Mouse (Mus musculus) urinary bladder, postnatal 36 days (tissue): ENCODE results near the gene Col25a1.

Experiments used
- DNase-seq, 2 experiments: peaks; one replicate each; pipeline ENCODE4 v3.0.0; 2022; ENCODE audit warnings: low spot score in 2 of 2, mixed read lengths in 1 of 2

Col25a1 gene

DNA sequence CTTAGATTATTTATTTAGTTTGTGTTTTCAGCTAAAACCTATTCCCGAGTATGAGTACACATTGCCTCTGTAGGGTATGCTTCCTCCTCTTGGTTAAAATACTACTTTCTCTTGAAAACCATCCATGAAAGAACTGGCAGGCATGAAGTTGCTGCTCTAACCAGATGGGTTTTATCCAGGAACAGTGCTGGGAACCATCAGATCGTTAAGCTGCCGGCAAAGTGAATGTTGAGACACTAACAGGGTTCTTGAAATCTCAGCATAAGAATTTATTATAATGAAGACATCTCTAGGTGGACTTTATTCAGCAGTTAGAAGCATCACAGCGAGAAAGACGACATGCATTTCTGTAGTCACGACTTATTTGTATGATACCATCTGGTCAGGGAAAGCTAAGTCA, 181.9 kb downstream of the Col25a1 start:
- no peak for DNase-seq

DNA sequence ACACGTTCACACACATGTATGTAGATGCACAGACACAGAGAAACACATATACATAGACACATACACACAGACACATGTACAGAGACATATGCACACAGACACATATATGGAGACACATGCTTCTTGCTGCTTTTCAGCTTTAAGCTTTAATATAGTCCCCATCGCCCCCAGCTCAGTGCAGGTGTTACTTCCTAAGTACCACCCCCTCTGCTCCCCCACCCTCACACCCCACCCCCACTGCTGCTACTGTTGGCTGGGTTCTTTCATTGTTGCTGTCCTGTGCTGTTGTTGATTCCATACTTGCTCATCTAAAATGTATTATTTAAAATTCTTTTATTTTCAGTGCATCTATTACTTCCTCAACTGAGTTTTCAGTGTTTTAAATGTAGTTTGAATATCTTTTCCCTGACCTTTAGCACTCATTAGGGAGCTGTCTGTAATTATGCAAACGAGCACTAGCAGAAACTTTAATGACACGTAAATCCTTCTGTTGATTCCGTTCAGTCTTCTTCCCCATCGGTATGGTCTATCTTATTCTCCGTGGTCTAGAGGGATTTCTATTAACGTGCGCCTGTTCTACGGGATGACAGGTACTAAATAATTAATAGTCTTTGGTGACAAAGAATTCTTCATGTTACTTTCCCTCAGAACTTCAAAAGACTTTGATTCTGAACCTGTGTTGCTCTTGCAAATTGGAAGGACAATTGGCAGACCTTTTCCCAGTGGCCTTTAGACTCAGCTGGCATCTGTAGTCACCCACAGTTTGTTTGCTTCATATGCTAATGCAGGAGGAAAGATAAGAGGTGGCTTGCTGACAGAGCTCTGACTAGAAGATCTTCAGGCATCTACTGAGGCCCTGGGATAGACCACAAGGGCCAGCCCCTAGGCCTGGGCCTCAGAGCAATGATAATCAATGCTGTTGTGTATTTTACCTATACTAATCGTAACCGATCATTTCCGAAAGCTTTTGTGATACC, 196.0 kb downstream of the Col25a1 start:
- DNase-seq = no peak

DNA sequence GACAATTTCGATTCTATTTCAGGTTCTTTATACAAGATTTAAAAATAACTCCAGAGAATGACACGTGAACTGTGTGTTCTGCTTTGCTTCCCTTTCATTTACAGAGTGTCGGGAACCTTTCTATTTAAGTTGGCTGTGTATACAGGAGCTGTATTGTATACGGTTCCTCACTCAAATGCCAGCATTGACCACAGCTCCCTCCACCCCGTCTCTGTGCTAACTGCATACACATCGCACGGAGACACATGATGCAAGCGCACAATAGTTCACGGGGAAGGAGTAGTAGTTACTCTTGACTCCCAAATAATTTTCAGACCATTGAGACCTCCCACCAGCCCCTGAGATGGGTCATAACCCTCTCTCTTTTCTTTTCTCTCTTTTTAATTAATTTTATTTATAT, 197.6 kb downstream of the Col25a1 start:
- DNase-seq = no peak

DNA sequence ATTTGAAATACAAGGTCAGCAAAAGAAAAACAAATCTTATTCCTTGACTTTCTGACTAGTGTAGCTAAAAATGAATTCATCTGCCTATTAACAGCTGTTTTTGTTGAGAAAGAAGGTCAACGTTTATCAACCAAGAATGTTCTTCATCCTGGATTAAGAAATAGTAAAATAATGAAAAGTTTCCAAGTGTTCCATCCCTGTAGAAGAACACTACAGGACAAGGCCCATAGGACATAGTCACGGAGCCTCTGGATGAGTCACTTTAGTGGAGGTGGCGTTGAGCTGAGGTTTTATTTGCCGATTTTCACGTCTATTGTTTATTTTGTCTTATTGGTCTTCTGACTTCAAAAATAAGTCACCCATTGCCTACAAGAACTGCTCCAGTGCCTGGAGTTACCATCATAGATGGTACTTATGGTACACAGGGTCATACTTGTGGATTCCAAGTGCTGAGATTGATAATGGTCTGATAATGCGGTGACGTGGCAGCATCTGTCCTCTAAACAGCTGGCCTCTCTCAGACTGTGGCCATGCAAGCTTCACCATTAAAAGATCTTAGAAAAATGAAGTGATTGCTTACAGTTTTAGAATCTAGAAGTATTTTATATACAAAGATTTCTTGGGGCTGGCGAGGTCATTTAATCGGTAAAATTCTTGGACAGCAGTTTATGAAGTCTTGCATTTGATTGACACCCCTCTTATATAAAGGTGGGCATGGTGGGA, 198.7 kb downstream of the Col25a1 start:
- DNase-seq = no peak

DNA sequence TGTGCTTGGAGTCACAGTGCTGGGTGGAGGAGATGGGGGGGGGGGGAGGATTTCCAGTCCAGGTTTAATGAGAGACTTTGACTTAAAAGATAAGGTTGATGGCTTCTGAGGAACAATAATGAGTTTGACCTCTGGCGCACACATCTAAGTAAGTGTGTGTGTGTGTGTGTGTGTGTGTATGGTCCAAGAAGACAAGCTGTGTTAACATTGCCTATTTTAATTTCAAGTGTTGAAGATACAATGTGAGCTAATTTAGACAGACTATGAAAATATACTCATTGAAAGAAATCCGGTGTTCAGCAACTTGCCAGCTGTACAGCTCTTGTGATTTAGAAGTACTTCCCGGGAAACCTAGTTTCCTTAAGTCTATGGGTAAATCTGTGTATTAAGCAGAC, 199.3 kb downstream of the Col25a1 start:
- DNase-seq = no peak

DNA sequence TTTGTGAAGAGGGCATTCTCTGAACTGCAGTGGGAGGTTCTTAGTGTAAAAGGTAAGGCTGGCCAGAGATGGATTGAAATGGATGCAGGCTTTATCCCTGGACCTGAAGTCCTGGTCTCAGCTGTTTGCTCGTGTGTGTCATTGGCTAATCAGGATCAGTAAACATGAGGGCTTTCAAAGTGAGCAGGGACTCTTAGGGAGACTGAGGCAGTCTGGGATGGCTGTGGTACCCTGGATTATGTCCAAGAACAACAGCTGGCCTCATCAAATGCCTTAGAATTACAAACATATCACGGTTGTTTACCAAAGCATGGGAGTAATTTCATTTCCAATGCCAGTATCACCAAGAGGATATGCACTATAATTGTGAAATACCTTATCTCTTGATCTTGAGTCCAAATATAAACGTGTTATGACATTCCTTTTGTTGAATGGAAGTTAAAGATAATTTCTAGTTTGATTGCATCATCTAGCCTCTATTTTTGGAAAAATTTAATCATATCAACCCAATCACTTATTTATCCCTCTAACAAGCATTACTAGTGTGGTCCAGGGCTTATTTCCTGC, 201.1 kb downstream of the Col25a1 start:
- DNase-seq = no peak

DNA sequence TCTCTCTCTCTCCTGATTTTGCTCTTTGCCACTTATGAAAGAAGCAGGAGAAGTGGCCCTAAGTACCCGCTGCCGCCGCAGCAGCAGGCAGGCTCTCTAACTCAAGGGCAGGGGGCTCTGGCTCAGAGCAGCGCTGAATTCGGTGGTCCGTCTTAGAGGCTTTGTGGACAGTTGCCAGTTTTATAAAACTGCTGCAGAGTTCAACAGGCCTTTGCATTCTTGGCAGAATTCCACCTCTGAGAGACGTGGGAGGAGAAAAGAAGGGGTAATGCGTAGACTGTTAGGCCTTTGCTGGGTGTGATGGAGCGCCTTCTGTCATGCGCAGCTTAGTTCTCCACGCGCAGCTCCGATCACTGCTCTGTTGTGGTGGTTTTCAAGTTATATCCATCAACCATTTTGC, 206.6 kb downstream of the Col25a1 start:
- peak in 1 of 2 experiments; percentile 7 for DNase-seq

DNA sequence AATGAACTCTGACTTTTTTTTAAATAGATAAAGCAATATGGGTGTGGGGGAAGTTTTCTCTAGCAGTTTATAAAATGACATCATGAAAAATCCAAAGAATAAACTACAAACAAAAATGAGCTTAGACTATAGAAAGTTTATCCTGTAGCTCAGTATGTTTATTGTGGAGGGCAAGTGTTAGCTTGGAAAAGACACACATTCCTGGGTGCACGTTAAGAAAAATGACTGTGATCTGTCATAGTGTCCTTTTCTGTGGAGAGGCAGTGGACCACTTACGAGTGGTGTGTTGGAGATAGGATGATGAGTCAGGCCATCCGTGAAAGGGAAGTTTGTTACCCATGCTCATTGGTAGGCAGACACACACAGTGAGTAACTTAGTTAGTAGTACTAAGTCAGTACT, 207.1 kb downstream of the Col25a1 start:
- DNase-seq = no peak

DNA sequence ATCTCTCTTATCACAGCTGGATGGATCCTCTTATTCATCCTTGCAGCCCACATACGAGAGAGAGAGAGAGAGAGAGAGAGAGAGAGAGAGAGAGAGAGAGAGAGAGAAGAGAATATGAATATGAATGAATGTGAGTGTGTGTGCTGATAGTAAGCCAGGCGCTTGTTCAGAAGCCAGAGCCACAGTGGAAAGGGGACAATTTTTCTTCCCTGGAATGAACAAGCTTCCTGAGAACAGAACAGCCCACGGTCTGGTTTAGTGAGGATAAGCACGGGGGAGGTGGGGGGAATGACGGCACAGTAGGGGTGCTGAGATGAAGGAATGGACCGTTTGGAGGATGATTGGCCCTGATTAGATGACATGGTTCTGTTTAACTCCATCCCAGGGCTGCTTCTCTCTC, 218.9 kb downstream of the Col25a1 start:
- no peak for DNase-seq

DNA sequence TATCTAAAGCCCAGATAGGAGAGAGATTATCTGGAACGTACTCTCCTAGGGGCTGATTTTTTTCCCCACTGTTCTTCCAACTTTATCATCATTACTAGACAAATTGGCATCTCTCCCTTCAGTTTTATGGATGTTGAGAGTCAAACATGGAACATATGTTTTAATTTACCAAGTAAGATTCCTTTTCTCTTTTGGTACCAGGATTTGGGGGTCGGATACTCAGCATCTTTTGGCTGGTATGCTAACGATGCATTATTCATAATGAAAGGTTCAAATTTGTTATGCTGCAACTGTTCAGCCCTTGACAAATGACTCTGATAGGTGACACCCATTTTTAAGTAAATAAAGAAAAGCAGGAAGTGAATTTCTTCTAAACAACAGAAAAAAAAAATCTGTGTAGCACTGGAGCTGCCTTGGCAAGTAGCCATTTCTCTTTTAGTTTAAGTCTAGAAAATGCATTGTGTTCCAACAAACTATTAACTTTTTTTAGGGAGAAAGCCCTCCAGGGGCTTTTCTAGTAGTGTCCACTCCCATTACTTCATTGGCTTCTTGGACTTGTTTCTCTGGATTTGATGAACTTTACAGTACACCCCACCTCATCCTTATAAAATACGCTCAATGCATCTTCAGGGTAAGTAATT, 223.2 kb downstream of the Col25a1 start:
- DNase-seq = no peak

DNA sequence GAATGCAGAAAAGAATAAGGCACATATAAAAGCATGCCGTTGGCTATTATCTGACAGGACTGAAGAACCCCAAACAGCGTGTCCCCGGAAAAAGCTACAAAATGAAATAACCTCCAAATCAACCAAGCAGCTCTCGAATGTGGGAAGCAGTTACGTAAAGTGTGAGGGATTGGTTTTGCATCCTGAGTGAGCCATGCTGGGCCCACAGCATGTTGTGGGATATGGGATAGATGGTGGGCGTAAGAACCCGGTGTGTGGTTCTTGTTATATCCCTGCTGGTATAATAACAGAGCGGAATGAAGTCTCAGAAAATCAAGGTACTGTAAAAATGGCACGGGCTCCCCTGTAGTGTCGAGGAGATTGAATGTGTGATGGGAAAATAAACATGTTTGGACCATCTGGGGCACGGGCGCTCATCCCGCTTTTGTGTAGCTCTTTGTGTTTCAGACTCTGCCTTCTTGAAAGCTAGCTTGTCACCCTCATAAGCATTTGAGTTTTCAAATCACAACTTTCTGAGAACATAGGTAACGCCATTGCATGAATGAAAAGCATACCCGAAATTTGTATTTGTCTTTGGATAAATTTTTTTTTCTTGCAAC, 225.4 kb downstream of the Col25a1 start:
- no peak for DNase-seq

DNA sequence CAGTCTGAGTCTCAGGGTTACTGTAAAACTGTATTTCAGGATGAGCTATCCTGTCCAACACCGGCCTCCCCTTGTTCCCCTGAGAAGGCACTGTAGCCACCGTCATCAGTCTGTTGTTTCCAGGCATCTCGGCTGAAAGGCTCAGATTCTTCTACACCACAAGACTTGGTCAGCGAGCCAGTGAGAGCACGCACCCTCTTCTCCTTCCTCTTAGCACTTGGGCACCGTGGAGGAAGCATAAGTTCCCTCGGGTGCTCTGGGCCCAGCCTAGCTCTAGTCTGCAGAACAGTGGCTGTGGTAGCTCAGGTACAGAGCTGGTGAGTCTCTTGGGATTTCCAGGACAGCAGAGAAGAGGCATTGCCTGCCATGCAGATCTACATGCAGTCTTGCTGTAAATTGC, 229.5 kb downstream of the Col25a1 start:
- DNase-seq = no peak

DNA sequence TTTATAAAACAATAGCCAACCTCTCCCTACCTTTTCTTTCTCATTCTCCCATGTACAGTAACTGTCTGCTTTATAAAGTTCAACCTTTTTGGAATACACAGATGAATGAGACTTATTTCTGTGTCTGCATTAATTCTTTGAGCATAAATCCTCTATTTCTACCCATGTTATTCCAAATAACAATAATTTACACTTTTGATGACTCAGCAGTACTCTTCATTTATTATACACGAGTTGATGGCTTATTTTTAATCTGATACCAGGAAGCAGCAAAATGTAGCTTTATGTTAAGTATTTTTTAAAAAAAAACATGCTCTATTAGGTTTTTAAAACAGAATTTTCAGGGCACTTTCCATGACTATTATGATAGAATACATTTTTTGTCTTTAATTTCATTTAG, 230.6 kb downstream of the Col25a1 start:
- no peak for DNase-seq

DNA sequence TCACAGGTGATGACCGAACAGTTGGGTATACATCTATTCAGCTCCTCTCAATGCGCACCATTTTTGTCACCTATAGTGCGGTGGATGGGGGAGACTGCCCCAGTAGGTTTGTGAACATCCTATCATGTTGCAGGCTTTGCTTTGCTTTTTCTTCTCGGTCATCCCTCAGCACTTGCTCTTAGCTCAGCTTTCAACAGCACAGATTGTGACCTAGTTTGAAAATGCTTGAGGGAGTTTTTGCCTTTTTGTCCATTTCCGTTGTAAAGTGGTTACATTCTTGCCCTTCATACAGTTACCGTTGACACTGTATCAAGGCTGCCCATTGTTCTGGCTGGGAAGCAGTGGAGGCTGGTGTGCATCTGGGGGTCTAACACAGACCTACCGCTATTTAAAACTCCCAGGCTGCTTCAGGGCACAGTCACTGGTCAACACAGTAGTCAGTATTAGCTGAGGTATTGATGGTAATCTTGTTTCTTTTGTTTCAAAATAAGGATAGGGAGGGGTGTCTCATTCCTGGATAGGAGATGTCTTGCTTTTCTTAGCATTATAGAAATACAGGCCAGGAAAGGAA, 231.6 kb downstream of the Col25a1 start:
- DNase-seq = no peak

DNA sequence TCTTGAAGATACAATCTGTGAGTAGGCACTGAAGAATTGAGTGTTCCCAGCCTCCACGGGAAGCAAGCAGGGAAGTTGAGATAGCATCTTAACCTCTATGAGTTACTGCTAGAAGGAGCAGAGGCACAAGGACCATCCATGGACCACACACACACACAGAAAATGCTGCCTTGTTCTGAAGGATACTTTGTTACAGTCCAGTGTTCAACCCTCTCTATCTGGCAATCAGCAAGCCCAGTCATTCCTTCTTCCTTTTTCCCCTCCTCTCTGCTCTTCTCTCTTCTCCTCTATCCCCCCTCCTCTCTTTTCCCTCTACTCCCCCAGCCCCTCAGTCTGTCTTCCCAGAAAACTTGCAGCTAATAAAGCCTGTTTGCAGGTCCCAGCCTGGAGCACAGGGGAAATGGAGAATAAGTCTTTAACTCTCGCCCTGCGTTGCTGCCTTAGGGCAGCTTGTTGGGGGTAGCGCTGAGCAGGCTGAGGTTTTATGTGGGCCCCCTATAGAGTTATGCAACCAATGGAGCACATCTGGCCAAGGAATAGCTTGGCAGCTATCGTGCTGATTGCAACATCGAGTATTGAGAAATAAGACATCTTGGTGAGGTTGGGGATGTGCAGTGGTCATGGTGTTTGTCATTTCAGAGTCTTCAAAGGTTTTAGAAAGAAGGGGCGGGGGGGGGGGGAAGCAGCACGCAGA, 235.8 kb downstream of the Col25a1 start:
- peak in 1 of 2 experiments; percentile 43 for DNase-seq

DNA sequence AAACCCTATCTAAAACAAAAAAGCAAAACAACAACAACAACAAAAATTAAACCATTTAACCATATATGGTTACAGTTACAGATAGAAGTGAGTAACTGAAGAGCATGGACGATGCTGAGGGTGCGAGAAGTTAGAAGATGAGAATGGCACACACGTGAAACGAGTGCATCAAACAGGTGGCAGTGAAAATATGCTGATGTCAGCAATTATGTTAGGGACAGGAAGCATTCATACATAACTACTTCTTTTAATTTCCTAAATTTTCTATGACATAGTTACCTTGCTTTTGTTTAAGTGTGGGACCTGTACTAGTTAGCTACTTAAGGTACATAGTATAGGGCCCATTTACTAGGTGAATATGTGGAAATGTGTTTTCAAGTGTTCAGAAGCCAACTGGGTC, 237.1 kb downstream of the Col25a1 start:
- no peak for DNase-seq

DNA sequence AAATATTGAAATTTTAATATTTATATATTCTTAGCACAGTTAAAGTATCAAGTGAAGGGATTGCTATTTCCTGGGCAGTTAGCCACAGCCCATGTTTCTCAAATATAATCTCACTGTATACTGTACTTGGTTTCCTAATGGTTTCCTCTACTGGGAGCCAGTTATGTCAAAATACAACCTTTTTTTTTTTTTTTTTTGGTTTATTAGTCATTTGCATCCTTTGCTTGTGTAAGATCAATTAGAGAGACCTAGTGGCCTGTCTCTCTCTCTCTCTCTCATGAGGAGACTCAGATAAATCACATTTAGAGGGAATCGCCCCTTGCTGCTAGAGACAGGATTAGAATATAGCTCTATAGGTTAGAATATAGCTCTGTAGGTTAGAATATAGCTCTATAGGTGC, 237.8 kb downstream of the Col25a1 start:
- no peak for DNase-seq

DNA sequence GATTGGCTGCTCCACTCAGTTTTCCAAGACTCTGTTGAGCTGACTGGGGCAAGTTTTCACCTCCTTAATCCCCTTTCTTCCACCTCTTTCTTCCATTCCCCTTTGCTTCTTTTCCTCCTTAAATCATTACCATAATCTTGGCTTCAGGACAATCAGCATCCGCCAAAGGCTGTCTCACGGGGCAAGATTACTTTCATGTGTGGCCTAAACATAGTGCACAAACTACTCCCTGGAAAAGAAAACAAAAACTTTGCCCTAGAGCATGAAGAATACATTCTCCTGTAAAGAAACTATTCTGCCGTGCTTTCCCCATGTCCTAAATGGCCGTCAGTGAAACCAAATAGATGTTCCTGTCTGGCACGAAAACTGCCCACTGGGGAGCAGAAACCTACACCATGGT, 238.9 kb downstream of the Col25a1 start:
- no peak for DNase-seq

DNA sequence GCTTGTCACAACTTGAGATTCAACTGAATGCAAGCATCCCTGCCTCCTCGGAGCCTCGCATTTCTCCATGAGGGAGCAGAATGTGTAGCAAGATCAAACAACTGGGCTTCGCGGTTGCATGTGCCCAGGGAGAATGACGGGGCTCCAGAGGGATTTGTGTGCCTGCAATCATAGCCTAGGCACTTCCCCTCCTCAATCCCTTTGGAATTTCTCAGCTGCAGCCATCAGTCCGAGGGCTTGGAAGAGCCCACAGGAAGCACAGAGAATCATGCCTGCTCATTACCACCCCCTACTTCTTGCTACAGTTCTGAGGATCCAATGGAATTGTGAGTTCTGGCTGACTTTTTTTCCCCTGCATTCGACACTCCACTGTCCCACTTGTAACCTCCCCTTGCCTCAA, 241.8 kb downstream of the Col25a1 start:
- DNase-seq = no peak

DNA sequence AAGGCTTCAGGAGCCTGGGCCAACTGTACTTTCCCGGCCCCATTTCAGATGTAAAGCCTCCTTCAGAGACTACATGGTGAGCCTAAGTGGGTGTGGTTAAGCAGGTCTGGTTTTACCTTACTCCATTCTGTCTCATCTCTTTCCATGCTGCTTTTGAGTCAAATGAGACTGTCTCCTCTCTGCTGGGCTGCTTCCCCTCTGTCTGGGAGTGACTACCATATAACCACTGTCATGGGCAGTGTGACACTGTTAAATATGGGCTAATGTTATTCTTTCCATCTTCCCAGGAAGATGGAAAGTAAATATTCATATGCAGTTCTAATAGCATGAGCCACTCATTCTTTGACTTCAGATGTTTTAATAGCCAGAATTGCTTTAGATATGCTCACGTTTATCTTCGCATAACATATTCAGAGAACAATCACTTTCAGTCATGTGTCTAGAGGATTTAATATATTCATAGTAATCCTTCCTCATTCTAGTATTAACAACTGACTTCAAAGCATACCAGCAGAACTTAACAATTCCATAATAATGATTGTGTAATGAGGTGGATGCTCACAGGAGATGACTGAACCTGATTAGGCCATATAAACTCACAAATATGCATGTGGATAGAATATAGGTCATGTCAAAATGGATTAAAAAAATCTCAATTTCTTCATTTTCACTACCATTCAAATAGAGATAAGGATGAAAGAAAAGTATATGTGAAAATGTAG, 243.5 kb downstream of the Col25a1 start:
- no peak for DNase-seq
